Mouse (Mus musculus) gastrocnemius, postnatal 25 days (tissue): ENCODE data around the gene Ppp1r27. TPM values are rescaled to one million over a fixed set of nuclear protein-coding genes. Genes with fewer than 3 reads are reported as not detected.

Experiments used
- DNase-seq: peaks from one replicate; pipeline ENCODE4 v3.0.0; 2022
- total RNA-seq, 2 experiments: library from RNA; stranded (reverse); gene quantifications; 1 replicate in 1 of 2; 2 replicates in 1 of 2; pipeline ENCODE4 v1.2.3; 2021

The Ppp1r27 gene
- total RNA-seq, 2 experiments from 2014 or later = 92.3 to 377 TPM

GRCm38 (mm10) chr11:120548214-120548613, 2.7 kb downstream of the Ppp1r27 start:
- no peak for DNase-seq

GRCm38 (mm10) chr11:120547469-120547868, 3.5 kb downstream of the Ppp1r27 start:
- DNase-seq = no peak

GRCm38 (mm10) chr11:120545964-120546363, 5.0 kb downstream of the Ppp1r27 start:
- DNase-seq = no peak

- DNase-seq = no peak
Observed at GRCm38 (mm10) chr11:120542376-120542775, 8.6 kb downstream of the Ppp1r27 start.

- no peak for DNase-seq
Observed at GRCm38 (mm10) chr11:120541907-120542306, 9.0 kb downstream of the Ppp1r27 start.

- DNase-seq = no peak
Observed at GRCm38 (mm10) chr11:120539285-120540014, 11.5 kb downstream of the Ppp1r27 start.

GRCm38 (mm10) chr11:120538955-120539284, 12.0 kb downstream of the Ppp1r27 start:
- no peak for DNase-seq

- DNase-seq = peak; percentile 83
Observed at GRCm38 (mm10) chr11:120538485-120538884, 12.4 kb downstream of the Ppp1r27 start.

- no peak for DNase-seq
Observed at GRCm38 (mm10) chr11:120535804-120536203, 15.1 kb downstream of the Ppp1r27 start.

- no peak for DNase-seq
Observed at GRCm38 (mm10) chr11:120535145-120535544, 15.8 kb downstream of the Ppp1r27 start.

- DNase-seq = no peak
Observed at GRCm38 (mm10) chr11:120534093-120534492, 16.8 kb downstream of the Ppp1r27 start.

- DNase-seq = no peak
Observed at GRCm38 (mm10) chr11:120531646-120532045, 19.3 kb downstream of the Ppp1r27 start.

GRCm38 (mm10) chr11:120530085-120530964, 20.6 kb downstream of the Ppp1r27 start, which contains the start of gene Gcgr:
Gene Gcgr (plus strand): TSS chr11:120530699.
- DNase-seq = no peak

GRCm38 (mm10) chr11:120528903-120529302, 22.0 kb downstream of the Ppp1r27 start:
- DNase-seq = no peak

GRCm38 (mm10) chr11:120527690-120528354, 23.1 kb downstream of the Ppp1r27 start:
- no peak for DNase-seq

- DNase-seq = no peak
Observed at GRCm38 (mm10) chr11:120525959-120526358, 25.0 kb downstream of the Ppp1r27 start.

- DNase-seq = no peak
Observed at GRCm38 (mm10) chr11:120522581-120522980, 28.4 kb downstream of the Ppp1r27 start.

- DNase-seq = peak; percentile 82
Observed at GRCm38 (mm10) chr11:120520967-120521540, 29.9 kb downstream of the Ppp1r27 start.

GRCm38 (mm10) chr11:120520498-120520897, 30.4 kb downstream of the Ppp1r27 start:
- no peak for DNase-seq

GRCm38 (mm10) chr11:120519738-120520137, 31.2 kb downstream of the Ppp1r27 start:
- DNase-seq = peak; percentile 68

GRCm38 (mm10) chr11:120518558-120518957, 32.4 kb downstream of the Ppp1r27 start:
- no peak for DNase-seq

GRCm38 (mm10) chr11:120518027-120518426, 32.9 kb downstream of the Ppp1r27 start:
- DNase-seq = peak; percentile 66
